Mouse (Mus musculus) forebrain, embryonic 14.5 days (tissue): Measurements from ENCODE around the gene Ralgps1. TPM values are rescaled to one million over a fixed set of nuclear protein-coding genes. Genes with fewer than 3 reads are reported as not detected.

Source experiments
- ATAC-seq: fragments of 200-750 bp; cut with Nextera tagmentation; 2 replicates; pipeline ENCODE4 v1.8.0; 2017; ENCODE audit warnings: mild to moderate bottlenecking, moderate library complexity
- DNase-seq: peaks from one replicate; pipeline ENCODE4 v3.0.0-alpha.2; 2015; ENCODE audit warnings: low spot score
- H3K27ac ChIP-seq: fragments of 300-500 bp; sonication (generic); 2 replicates; pipeline ENCODE4 v1.5.1; 2014; ENCODE audit warnings: low read depth, mild to moderate bottlenecking, control low read depth, low read length, moderate library complexity
- H3K27me3 ChIP-seq: fragments of 300-500 bp; sonication (generic); replicated peaks from 2 replicates; pipeline ENCODE4 v1.6.1; 2014; ENCODE audit warnings: low read length, control low read depth, mixed read lengths; ENCODE audit not compliant: control insufficient read depth, insufficient read depth
- H3K36me3 ChIP-seq: fragments of 300-500 bp; sonication (generic); 2 replicates; pipeline ENCODE4 v1.6.1; 2014; ENCODE audit warnings: low read length, control low read depth; ENCODE audit not compliant: control insufficient read depth, insufficient read depth
- H3K4me1 ChIP-seq: fragments of 300-500 bp; sonication (generic); 2 replicates; pipeline ENCODE4 v1.6.1; 2014; ENCODE audit warnings: antibody characterized with exemption, low read length, control low read depth; ENCODE audit not compliant: control insufficient read depth, insufficient read depth
- H3K4me2 ChIP-seq: fragments of 300-500 bp; sonication (generic); 2 replicates; pipeline ENCODE4 v1.6.1; 2014; ENCODE audit warnings: mild to moderate bottlenecking, control low read depth, low read length
- H3K4me3 ChIP-seq: fragments of 300-500 bp; sonication (generic); 2 replicates; pipeline ENCODE4 v1.5.1; 2014; ENCODE audit warnings: low read depth, low read length, control low read depth
- H3K9ac ChIP-seq: fragments of 300-500 bp; sonication (generic); 2 replicates; pipeline ENCODE4 v1.6.1; 2014; ENCODE audit warnings: mild to moderate bottlenecking, low read length, control low read depth, moderate library complexity
- H3K9me3 ChIP-seq: fragments of 300-500 bp; sonication (generic); replicated peaks from 2 replicates; pipeline ENCODE4 v1.6.1; 2016; ENCODE audit warnings: low read length, control low read depth, mixed read lengths; ENCODE audit not compliant: control insufficient read depth
- WGBS: fragments of 180-500 bp; shearing (Covaris S2); extraction: QIAGEN DNeasy Blood & Tissue Kit; methylation state at CpG from one replicate; pipeline ENCODE4 v1.1.7; 2014; 5-methylcytosine and 5-hydroxymethylcytosine counted together
- polyA plus RNA-seq: library from polyadenylated mRNA; unstranded; fragments of >200 nt; fragmentation: Nextera tagmentation; extraction: Ambion mirVana; gene quantifications from 2 replicates; pipeline ENCODE4 v1.2.1, GENCODE M21; 2014

Ralgps1 gene
- polyA plus RNA-seq, 1 experiment from 2014 or later, result 32.6 TPM

GRCm38 (mm10) chr2:33138491-33138890 lies 232.8 kb downstream of the Ralgps1 start:
- no peaks in the 10 kb centered on the region for H3K9me3 ChIP-seq
- peaks cover 20% of the 10 kb centered on the region for H3K36me3 ChIP-seq
- ATAC-seq, result no peak
- no peak overlapping the region for H3K4me2 ChIP-seq
- 84% methylated on average over 2 of the region's 2 CpGs for WGBS
- no peak overlapping the region for H3K9ac ChIP-seq
- 0 out of 2 replicates have a peak, but pooled peaks cover 3% of the 10 kb centered on the region for H3K27me3 ChIP-seq
- no peak for DNase-seq
- no peaks in the 10 kb centered on the region for H3K4me1 ChIP-seq
- H3K4me3 ChIP-seq, result no peak overlapping the region
- H3K27ac ChIP-seq, result no peak overlapping the region

GRCm38 (mm10) chr2:33137731-33138130 lies 233.6 kb downstream of the Ralgps1 start:
- no peak overlapping the region for H3K9ac ChIP-seq
- H3K4me2 ChIP-seq, result no peak overlapping the region
- no peaks in the 10 kb centered on the region for H3K4me1 ChIP-seq
- ATAC-seq (no peak), DNase-seq (no peak)
- H3K27me3 ChIP-seq, result 0 out of 2 replicates have a peak, but pooled peaks cover 3% of the 10 kb centered on the region
- 94% methylated on average over 4 of the region's 4 CpGs for WGBS
- peaks cover 20% of the 10 kb centered on the region for H3K36me3 ChIP-seq
- no peak overlapping the region for H3K27ac ChIP-seq
- H3K4me3 ChIP-seq, result no peak overlapping the region
- H3K9me3 ChIP-seq, result no peaks in the 10 kb centered on the region

GRCm38 (mm10) chr2:33137244-33137643 lies 234.0 kb downstream of the Ralgps1 start:
- 92% methylated on average over 9 of the region's 9 CpGs for WGBS
- ATAC-seq (no peak), DNase-seq (no peak)
- Histone ChIP-seq H3K27me3 (0 out of 2 replicates have a peak, but pooled peaks cover 5% of the 10 kb centered on the region), H3K27ac (no peak overlapping the region), H3K4me2 (no peak overlapping the region), H3K4me1 (no peaks in the 10 kb centered on the region), H3K9me3 (no peaks in the 10 kb centered on the region), H3K9ac (no peak overlapping the region), H3K36me3 (peaks cover 20% of the 10 kb centered on the region), H3K4me3 (no peak overlapping the region)

DNA sequence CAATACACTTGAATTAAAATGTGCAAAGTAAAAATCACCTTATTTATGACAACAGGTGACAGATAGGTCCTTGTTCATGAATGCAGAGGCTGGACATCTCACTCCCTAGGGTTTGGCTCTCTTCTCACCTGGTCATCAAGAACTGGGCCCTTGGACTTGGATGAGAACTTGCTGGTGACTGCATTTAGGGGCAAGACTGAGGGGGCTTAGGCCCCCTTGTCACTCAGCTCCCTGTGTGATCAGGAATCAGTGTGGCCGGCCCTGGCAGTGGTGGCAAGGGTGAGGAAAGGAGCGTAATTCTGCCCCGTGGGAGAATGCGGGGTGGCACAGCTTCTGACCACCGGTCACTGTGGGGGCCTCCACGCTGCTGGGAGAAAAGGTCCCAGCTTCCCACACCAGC lies 234.9 kb downstream of the Ralgps1 start:
- ATAC-seq, result no peak
- Histone ChIP-seq H3K4me2 (no peak overlapping the region), H3K27me3 (0 out of 2 replicates have a peak, but pooled peaks cover 5% of the 10 kb centered on the region), H3K4me1 (no peaks in the 10 kb centered on the region), H3K9me3 (no peaks in the 10 kb centered on the region), H3K9ac (no peak overlapping the region), H3K36me3 (peaks cover 18% of the 10 kb centered on the region), H3K27ac (no peak overlapping the region), H3K4me3 (no peak overlapping the region)
- WGBS, result 96% methylated on average over 6 of the region's 6 CpGs
- DNase-seq, result no peak

- Histone ChIP-seq H3K4me1 (no peaks in the 10 kb centered on the region; the same call in 1 of the 2 replicates), H3K9me3 (no peaks in the 10 kb centered on the region), H3K4me2 (no peak overlapping the region), H3K9ac (no peak overlapping the region), H3K27me3 (0 out of 2 replicates have a peak, but pooled peaks cover 5% of the 10 kb centered on the region), H3K36me3 (peaks cover 18% of the 10 kb centered on the region), H3K27ac (no peak overlapping the region), H3K4me3 (no peak overlapping the region)
- WGBS, result 82% methylated on average over 7 of the region's 7 CpGs
- DNase-seq (no peak), ATAC-seq (no peak)
Observed at GRCm38 (mm10) chr2:33134766-33135490, 236.4 kb downstream of the Ralgps1 start.

DNA sequence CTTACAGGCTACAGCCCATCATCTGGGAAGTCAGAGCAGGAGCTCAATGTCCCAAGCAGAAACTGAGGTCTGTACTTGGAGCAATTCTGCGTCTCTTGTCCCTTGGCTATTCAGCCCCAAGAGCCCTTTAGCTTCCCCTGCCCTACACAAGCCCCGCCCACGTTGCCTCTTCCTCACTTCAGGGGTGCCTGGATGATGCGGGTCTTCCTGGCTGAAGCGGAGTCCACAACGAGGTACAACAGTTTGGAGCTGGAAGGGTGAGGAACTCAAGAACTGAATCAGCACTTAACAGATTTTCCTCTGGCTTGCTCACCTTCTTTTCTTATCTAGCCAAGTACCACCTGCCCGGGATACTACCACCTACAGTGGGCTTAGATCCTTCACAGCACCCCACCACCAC lies 239.0 kb downstream of the Ralgps1 start:
- Histone ChIP-seq H3K4me2 (no peak overlapping the region), H3K9ac (no peak overlapping the region), H3K27me3 (0 out of 2 replicates have a peak, but pooled peaks cover 5% of the 10 kb centered on the region), H3K9me3 (no peaks in the 10 kb centered on the region), H3K4me3 (no peak overlapping the region), H3K27ac (no peak overlapping the region), H3K4me1 (peaks cover 8% of the 10 kb centered on the region), H3K36me3 (peaks cover 7% of the 10 kb centered on the region; the same call in 1 of the 2 replicates)
- DNase-seq, result peak; percentile 8
- 2% methylated on average over 7 of the region's 7 CpGs for WGBS
- ATAC-seq, result no peak

DNA sequence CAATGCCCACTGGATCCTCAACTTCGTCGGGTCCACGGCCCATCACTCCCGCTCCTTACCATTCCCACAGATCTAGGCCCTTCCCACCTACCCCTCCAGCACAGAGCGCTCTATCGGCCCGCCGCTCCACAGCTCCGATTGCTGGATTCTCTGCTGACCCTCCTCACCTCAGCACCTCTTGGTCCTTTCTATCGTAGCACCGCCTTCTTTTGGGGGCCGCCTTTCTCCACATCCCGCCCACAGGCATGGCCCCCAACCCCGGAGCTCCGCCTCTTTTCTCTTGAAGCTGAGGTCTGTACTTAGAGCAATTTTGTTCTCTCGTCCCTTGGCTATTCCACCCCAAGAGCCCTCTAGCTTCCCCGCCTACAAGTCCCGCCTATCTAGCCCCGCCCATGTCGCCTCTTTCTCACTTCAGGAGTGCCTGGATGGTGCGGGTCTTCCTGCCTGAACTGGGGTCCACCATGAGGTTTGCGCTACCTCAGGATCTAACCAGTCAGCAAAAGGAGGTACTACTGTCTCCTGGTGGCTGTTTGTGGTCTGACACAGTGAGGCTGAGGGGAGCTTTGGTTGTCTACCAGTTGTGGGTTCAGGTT lies 239.7 kb downstream of the Ralgps1 start, which contains the start of gene Garnl3:
Gene Garnl3 (minus strand): TSS at position 155 of the 593 bp plus-strand sequence.
- WGBS, result under 1% methylated on average over 22 of the region's 22 CpGs
- Histone ChIP-seq H3K4me1 (peaks cover 8% of the 10 kb centered on the region), H3K27me3 (0 out of 2 replicates have a peak, but pooled peaks cover 5% of the 10 kb centered on the region), H3K27ac (no peak within 1 kb of the TSS; the same call in 1 of the 2 replicates), H3K9ac (peak within 1 kb of the TSS; percentile 77), H3K4me2 (peak within 1 kb of the TSS; percentile 98), H3K9me3 (no peaks in the 10 kb centered on the region), H3K4me3 (peak within 1 kb of the TSS; percentile 66), H3K36me3 (0 out of 2 replicates have a peak, but pooled peaks cover 2% of the 10 kb centered on the region)
- ATAC-seq, result peak; percentile 29
- peak; percentile 66 for DNase-seq

DNA sequence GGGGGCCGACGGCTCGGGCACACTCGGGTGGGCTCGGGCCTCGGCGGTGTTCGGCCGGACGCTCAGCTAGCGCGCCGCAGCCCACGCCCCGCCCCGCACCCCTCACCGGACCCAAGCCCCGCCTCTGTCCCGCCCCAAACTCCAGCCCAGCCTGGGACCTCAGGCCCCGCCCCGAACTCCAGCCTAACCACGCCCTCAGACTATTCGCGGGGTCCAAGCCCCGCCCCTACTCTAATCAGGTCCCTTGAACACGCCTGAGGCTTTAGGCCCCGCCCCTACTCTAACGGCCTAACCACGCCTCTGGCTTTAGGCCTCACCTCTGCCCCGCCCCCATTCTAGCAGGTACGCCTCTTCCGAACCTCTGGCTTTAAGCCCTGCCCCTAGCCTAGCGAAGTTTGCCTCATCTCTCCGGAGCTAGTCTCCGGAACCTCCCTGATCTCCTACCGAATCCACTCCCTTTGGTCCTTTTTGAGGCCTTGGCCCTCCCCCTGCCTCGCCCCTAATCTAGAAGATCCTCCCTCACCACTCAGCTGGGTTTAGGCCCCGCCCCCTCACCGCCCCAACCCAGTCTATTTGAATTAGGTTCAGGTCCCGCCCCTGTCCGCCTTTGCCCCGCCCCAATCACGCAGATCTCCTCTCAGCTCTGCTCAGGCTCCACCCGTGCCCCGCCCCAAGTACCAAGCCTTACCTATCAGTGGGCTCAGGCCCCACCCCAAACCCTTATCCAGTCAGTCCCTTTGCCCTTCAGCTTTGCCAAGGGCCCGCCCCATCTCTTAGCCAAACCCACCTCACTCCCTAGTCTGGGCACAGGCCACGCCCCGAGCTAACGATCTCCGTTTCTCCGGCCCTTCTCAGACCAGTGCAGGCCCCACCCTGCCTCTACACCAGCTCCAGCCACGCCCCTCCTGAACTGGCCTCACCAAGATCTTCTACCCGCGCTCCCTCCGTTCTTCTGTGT lies 240.5 kb downstream of the Ralgps1 start:
- WGBS, result under 1% methylated on average over 53 of the region's 55 CpGs
- H3K27me3 ChIP-seq, result 0 out of 2 replicates have a peak, but pooled peaks cover 5% of the 10 kb centered on the region
- no peaks in the 10 kb centered on the region for H3K9me3 ChIP-seq
- H3K36me3 ChIP-seq, result no peaks in the 10 kb centered on the region
- H3K27ac ChIP-seq, result no peak overlapping the region; the same call in 1 of the 2 replicates
- peak overlapping the region; percentile 98 for H3K4me2 ChIP-seq
- H3K4me1 ChIP-seq, result peaks cover 8% of the 10 kb centered on the region
- H3K4me3 ChIP-seq, result peak overlapping the region; percentile 66
- peak overlapping the region; percentile 77 for H3K9ac ChIP-seq
- DNase-seq (peak; percentile 93), ATAC-seq (peak; percentile 85)
